Mouse (Mus musculus) heart, adult 2 months (tissue): ENCODE results near the gene Usp21. TPM values are rescaled to one million over a fixed set of nuclear protein-coding genes. Genes with fewer than 3 reads are reported as not detected.
"Not testable (repeated sequence)": the region's sequence is repeated elsewhere in the genome, so short reads cannot be mapped to it uniquely, and the experiment has no call there.

ENCODE experiments used
- DNase-seq, 2 experiments: peaks; one replicate each; pipeline ENCODE4 v3.0.0; 2021
- H3K27ac ChIP-seq: fragments of 200-600 bp; 2 replicates; pipeline ENCODE4 v1.8.1; 2022
- H3K27me3 ChIP-seq: fragments of 200-500 bp; 2 replicates; pipeline ENCODE4 v1.6.1; 2012; ENCODE audit warnings: mild to moderate bottlenecking, low read length, inconsistent platforms, mixed read lengths; ENCODE audit not compliant: control insufficient read depth, insufficient read depth
- H3K36me3 ChIP-seq: fragments of 200-500 bp; 2 replicates; pipeline ENCODE4 v1.6.1; 2012; ENCODE audit warnings: low read length, inconsistent platforms; ENCODE audit not compliant: control insufficient read depth, insufficient read depth
- H3K4me1 ChIP-seq: fragments of 200-500 bp; 2 replicates; pipeline ENCODE4 v1.6.1; 2011; ENCODE audit warnings: low read length; ENCODE audit not compliant: control insufficient read depth, insufficient read depth
- H3K4me3 ChIP-seq: fragments of 200-600 bp; 2 replicates; pipeline ENCODE4 v1.8.1; 2022
- H3K79me2 ChIP-seq: fragments of 200-500 bp; replicated peaks from 2 replicates; pipeline ENCODE4 v1.6.1; 2012; ENCODE audit warnings: mild to moderate bottlenecking, inconsistent platforms, low read length, moderate library complexity, mixed read lengths; ENCODE audit not compliant: control insufficient read depth, insufficient read depth
- H3K9ac ChIP-seq: fragments of 200-500 bp; 2 replicates; pipeline ENCODE4 v1.6.1; 2012; ENCODE audit warnings: low read depth, mild to moderate bottlenecking, control low read depth, inconsistent platforms, low read length, mixed read lengths
- CTCF ChIP-seq: fragments of 200-600 bp; IDR thresholded peaks from 2 replicates; pipeline ENCODE4 v1.8.1; 2022; ENCODE audit warnings: antibody characterized with exemption, mild to moderate bottlenecking, moderate library complexity
- EP300 ChIP-seq: fragments of 200-500 bp; IDR thresholded peaks from 2 replicates; pipeline ENCODE4 v1.6.1; 2011; ENCODE audit warnings: low read depth, low read length, control low read depth; ENCODE audit not compliant: insufficient read depth
- POLR2A ChIP-seq: fragments of 200-500 bp; IDR thresholded peaks from 2 replicates; pipeline ENCODE4 v1.6.1; 2011; ENCODE audit warnings: mild to moderate bottlenecking, low read depth, low read length, control low read depth; ENCODE audit not compliant: insufficient read depth
- WGBS: fragments of 180-500 bp; shearing (Covaris S2); methylation state at CpG from one replicate; pipeline ENCODE4 v1.1.7; 2018; 5-methylcytosine and 5-hydroxymethylcytosine counted together
- intact Hi-C: fragments of 180-260 bp; cut with DNase I; formaldehyde crosslinking; loops from one replicate; pipeline ENCODE4 v1.15.1; 2025
- polyA plus RNA-seq: library from polyadenylated mRNA; depleted of rRNA; stranded (reverse); fragments of >200 nt; gene quantifications from 2 replicates; pipeline ENCODE4 v1.2.3, GENCODE M21; 2012
- total RNA-seq, 2 experiments: library from RNA; stranded (reverse); gene quantifications; 2 replicates each; pipeline ENCODE4 v1.2.3; 2021

Gene Usp21
- total and polyA plus RNA-seq, 3 experiments, result 19.9 to 31.7 (median 20.1) TPM

DNA sequence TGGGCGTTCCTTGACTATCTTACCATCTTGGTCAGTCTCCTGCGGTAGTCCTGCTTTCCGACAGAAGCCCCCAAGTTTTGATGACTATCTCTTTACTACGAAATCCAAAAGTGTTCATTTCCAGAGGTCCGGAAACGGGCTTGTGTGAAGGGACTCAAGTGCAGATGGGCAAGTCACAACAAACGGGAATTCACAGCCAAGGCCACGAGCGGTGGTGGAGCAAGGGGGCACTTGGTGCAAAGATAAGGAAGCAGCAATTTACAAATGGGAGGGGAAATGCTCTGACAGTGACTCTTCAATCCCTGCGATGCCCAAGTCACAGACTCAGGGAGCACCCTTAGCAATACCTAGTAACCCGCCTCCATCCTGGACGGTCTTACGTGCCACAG is 40.3 kb downstream of the Usp21 start:
- Histone ChIP-seq H3K4me3 (peak overlapping the region; percentile 90), H3K79me2 (peaks cover 1% of the 10 kb centered on the region), H3K4me1 (peaks cover 10% of the 10 kb centered on the region), H3K36me3 (peaks cover 4% of the 10 kb centered on the region; the same call in 1 of the 2 replicates), H3K27ac (peak overlapping the region; percentile 98), H3K27me3 (no peaks in the 10 kb centered on the region), H3K9ac (peak overlapping the region; percentile 34)
- intact Hi-C loops, result loop anchor here (1.0 to 2.0 kb wide), 2 partner anchors 25 to 34 kb away; partner anchors contain the start of genes Ppox and Tomm40l
- no peak for DNase-seq
- TF ChIP-seq POLR2A, result no peak
- no peak for TF ChIP-seq EP300
- TF ChIP-seq CTCF, result no peak
- 9% methylated on average over 13 of the region's 13 CpGs for WGBS

DNA sequence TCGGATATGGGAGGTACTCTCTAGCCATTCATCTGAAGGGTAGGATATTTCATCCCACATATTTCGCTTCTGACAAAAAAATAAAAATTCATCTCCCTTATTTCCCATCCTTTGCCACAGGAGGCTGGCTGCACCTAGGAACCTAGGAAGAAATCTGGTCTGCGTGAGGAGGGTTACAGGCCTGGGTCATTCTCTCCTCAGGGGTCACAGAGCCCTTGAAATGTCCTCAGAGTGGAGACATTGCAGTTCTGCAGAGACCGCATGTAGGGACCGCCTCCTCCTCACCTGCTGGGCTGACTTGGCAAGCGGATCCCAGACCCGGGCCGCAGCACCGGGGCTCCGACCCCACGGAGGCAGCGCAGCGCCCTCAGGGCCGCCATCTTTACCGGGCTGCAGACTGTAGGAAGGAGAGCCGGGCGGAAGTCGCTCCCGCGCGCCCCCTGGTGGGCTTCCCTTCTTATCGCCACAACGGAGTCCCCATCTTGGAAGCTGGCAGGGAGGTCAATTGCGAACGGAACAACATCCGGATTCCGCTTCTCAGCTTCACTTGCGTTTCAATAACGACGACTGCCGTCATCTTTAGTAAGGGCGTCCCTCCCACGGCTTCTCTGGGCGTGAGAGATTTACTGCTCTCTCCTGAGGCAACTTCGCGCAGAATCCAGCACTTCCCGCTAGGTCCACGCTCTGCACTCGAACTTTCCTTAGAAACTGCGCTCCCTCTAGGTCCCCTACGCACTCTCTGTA is 40.9 kb downstream of the Usp21 start:
- Histone ChIP-seq H3K27ac (peak overlapping the region; percentile 98), H3K79me2 (peaks cover 1% of the 10 kb centered on the region), H3K4me1 (peaks cover 10% of the 10 kb centered on the region), H3K4me3 (peak overlapping the region; percentile 90), H3K36me3 (peaks cover 4% of the 10 kb centered on the region; the same call in 1 of the 2 replicates), H3K27me3 (no peaks in the 10 kb centered on the region), H3K9ac (peak overlapping the region; percentile 84)
- TF ChIP-seq CTCF, result peak; percentile 97; the same call in 1 of the 2 replicates
- TF ChIP-seq POLR2A, result peak; percentile 95
- peak; percentile 88 for TF ChIP-seq EP300
- intact Hi-C loops, result loop anchor here (1.0 to 2.0 kb wide), 2 partner anchors 24 to 34 kb away; partner anchors contain the start of genes Ppox and Tomm40l
- under 1% methylated on average over 41 of the region's 41 CpGs for WGBS
- DNase-seq, result peak; percentile 96 to 98

GRCm38 (mm10) chr1:171245353-171245752 is 42.4 kb downstream of the Usp21 start:
- 78% methylated on average over 8 of the region's 8 CpGs for WGBS
- no peak for DNase-seq
- intact Hi-C loops, result no loop called here
- Histone ChIP-seq H3K36me3 (peaks cover 6% of the 10 kb centered on the region), H3K27ac (no peak overlapping the region), H3K79me2 (peaks cover 1% of the 10 kb centered on the region), H3K4me1 (peaks cover 10% of the 10 kb centered on the region), H3K9ac (no peak overlapping the region), H3K4me3 (no peak overlapping the region), H3K27me3 (no peaks in the 10 kb centered on the region)
- no peak for TF ChIP-seq POLR2A
- no peak for TF ChIP-seq EP300
- no peak for TF ChIP-seq CTCF

DNA sequence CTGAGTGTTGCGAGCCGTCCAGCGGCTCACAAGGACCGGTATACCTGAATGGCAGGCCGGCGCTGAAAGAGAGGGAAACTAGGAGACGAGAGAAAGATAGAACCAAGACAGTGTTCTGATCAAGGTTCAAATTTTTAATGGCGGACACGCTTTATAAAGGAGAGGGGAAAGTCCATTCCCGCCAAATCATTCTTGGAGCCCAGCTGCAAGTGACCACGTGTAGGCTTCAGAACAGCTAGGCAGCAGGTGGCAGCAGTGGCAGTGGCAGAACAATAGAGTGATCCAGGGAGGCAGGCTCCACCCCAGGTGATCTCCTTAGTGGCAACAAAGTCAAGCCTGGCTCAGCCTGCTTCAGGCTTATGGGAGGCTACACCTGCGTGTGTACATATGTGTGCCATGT is 45.8 kb downstream of the Usp21 start:
- DNase-seq, H3K27ac ChIP-seq, intact Hi-C loops, H3K27me3 ChIP-seq, H3K79me2 ChIP-seq, H3K4me1 ChIP-seq, H3K4me3 ChIP-seq, H3K9ac ChIP-seq: not testable (repeated sequence)
- 79% methylated on average over 12 of the region's 12 CpGs for WGBS
- H3K36me3 ChIP-seq, result peaks cover 13% of the 10 kb centered on the region
- peak; percentile 17; the same call in 1 of the 2 replicates for TF ChIP-seq CTCF

- intact Hi-C loops, result no loop called here
- Histone ChIP-seq H3K27ac (peak overlapping the region; percentile 60), H3K9ac (no peak overlapping the region), H3K36me3 (peaks cover 17% of the 10 kb centered on the region), H3K4me3 (no peak overlapping the region), H3K4me1 (peaks cover 3% of the 10 kb centered on the region), H3K79me2 (peaks cover 1% of the 10 kb centered on the region), H3K27me3 (no peaks in the 10 kb centered on the region)
- DNase-seq, result no peak
- WGBS, result 84% methylated on average over 10 of the region's 10 CpGs
- TF ChIP-seq POLR2A, result no peak
- no peak for TF ChIP-seq EP300
- no peak for TF ChIP-seq CTCF
Observed at GRCm38 (mm10) chr1:171240911-171241310, 46.9 kb downstream of the Usp21 start.

GRCm38 (mm10) chr1:171239992-171240744 is 47.6 kb downstream of the Usp21 start:
- H3K36me3 ChIP-seq, result peaks cover 21% of the 10 kb centered on the region
- no peaks in the 10 kb centered on the region for H3K27me3 ChIP-seq
- TF ChIP-seq POLR2A, result peak; percentile 23; the same call in 1 of the 2 replicates
- no peak for TF ChIP-seq CTCF
- TF ChIP-seq EP300, result peak; percentile 84; the same call in 1 of the 2 replicates
- no peak overlapping the region for H3K9ac ChIP-seq
- H3K4me1 ChIP-seq, result peaks cover 3% of the 10 kb centered on the region
- peaks cover 1% of the 10 kb centered on the region for H3K79me2 ChIP-seq
- peak overlapping the region; percentile 60 for H3K27ac ChIP-seq
- WGBS, result 41% methylated on average over 15 of the region's 15 CpGs
- DNase-seq, result peak; percentile 56 to 69
- intact Hi-C loops, result loop anchor here (2.0 kb wide), 1 partner anchor 17 kb away; the partner anchor contains the start of gene Tomm40l
- peak overlapping the region; percentile 16 for H3K4me3 ChIP-seq
